Mouse (Mus musculus): ENCODE data around the gene Cd6.

- TF ChIP-seq CTCF (IDR thresholded peaks at IDR 0.05; ENCODE audit: control insufficient read depth, insufficient read depth, low read length): no peak
- no peak for TF ChIP-seq POLR2A (IDR thresholded peaks at IDR 0.05; ENCODE audit: borderline replicate concordance, control insufficient read depth, low read depth, low read length)
Observed at GRCm38 (mm10) chr19:10749295-10749694, 80.6 kb downstream of the Cd6 start.
